Mouse (Mus musculus) thymus, adult 2 months (tissue): Measurements from ENCODE around the gene Ppp6c.
"Not testable (repeated sequence)": the region's sequence is repeated elsewhere in the genome, so short reads cannot be mapped to it uniquely, and the experiment has no call there.

Experiments
- CTCF ChIP-seq: fragments of 200-500 bp; IDR thresholded peaks from 2 replicates; pipeline ENCODE4 v1.5.1; 2012; ENCODE audit warnings: mild to moderate bottlenecking, control low read depth, low read length, moderate library complexity, borderline replicate concordance; ENCODE audit not compliant: control insufficient read depth, poor library complexity, insufficient read depth; ENCODE audit errors: extremely low read depth
- POLR2A ChIP-seq: fragments of 200-500 bp; IDR thresholded peaks from 2 replicates; pipeline ENCODE4 v1.6.1; 2012; ENCODE audit warnings: mild to moderate bottlenecking, low read length, control low read depth, moderate library complexity; ENCODE audit not compliant: control insufficient read depth, poor library complexity, insufficient read depth; ENCODE audit errors: extremely low read depth

GRCm38 (mm10) chr2:39225331-39226018 lies 776 bp downstream of the Ppp6c start:
- not testable (repeated sequence) for TF ChIP-seq POLR2A, CTCF
